Mouse (Mus musculus): ENCODE measurements around the gene Rab3ip. TPM values are rescaled to one million over a fixed set of nuclear protein-coding genes. Genes with fewer than 3 reads are reported as not detected.

Rab3ip gene
- polyA plus RNA-seq, 1 experiment: 10.7 TPM

DNA sequence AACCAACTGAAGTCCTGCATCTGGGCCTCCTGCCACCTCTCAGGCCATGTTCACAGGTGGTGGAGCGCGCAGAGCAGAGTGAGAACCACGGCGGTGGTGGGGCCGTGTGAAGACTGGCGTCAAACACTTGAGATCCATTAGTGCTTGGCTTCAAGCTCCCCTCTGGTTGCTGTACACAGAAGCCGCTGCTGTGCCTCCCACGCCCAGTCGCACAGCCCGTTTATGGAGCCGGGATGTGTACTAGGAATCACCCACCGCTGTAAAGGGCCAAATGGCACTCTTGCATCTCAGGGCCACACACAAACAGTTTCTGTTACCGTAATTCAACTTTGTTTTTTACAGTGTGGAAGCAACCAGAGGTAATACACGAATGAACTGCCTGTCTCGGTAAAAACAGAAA lies 28.4 kb downstream of the Rab3ip start:
- H3K4me1 ChIP-seq (ENCODE audit: control insufficient read depth, insufficient read depth, low read length): peaks cover 3% of the 10 kb centered on the region; the same call in 1 of the 2 replicates
- peak overlapping the region; percentile 47; the same call in 1 of the 2 replicates for H3K27ac ChIP-seq (ENCODE audit: control insufficient read depth, insufficient read depth, low read depth, low read length, poor library complexity)
- TF ChIP-seq CTCF (IDR thresholded peaks at IDR 0.05; ENCODE audit: control insufficient read depth, insufficient read depth, low read length) (no peak), POLR2A (IDR thresholded peaks at IDR 0.05; ENCODE audit: borderline replicate concordance, control insufficient read depth, low read depth, low read length) (no peak; the same call in 1 of the 2 replicates)
- 75% methylated on average over 15 of the region's 15 CpGs for WGBS
- no peak overlapping the region for H3K4me3 ChIP-seq (replicated peaks; ENCODE audit: control insufficient read depth, low read depth, low read length)

DNA sequence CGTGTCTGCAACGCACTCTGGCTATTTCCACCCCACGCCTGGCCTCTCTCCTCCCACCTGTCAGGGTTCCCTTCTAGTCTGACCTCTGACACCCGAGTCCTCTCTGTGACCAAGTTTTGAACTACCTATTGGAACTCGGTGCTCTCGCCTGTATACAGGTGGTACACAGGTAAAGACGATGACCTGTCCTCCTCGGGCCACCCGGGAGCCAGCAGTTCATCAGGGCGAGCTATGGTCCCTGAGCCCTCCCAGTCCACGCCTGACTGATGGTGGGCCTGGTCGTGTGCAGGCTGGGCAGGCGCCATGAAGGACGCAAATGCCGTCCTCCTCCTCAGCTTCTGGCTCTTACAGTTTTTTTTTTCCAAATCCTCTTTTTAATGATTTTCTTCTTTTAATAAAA lies 29.2 kb downstream of the Rab3ip start:
- no peak for TF ChIP-seq CTCF (IDR thresholded peaks at IDR 0.05; ENCODE audit: control insufficient read depth, insufficient read depth, low read length)
- no peak for TF ChIP-seq POLR2A (IDR thresholded peaks at IDR 0.05; ENCODE audit: borderline replicate concordance, control insufficient read depth, low read depth, low read length)
- WGBS: 88% methylated on average over 15 of the region's 15 CpGs
- Histone ChIP-seq H3K4me1 (ENCODE audit: control insufficient read depth, insufficient read depth, low read length) (peaks cover 3% of the 10 kb centered on the region), H3K27ac (ENCODE audit: control insufficient read depth, insufficient read depth, low read depth, low read length, poor library complexity) (no peak overlapping the region), H3K4me3 (replicated peaks; ENCODE audit: control insufficient read depth, low read depth, low read length) (no peak overlapping the region)

DNA sequence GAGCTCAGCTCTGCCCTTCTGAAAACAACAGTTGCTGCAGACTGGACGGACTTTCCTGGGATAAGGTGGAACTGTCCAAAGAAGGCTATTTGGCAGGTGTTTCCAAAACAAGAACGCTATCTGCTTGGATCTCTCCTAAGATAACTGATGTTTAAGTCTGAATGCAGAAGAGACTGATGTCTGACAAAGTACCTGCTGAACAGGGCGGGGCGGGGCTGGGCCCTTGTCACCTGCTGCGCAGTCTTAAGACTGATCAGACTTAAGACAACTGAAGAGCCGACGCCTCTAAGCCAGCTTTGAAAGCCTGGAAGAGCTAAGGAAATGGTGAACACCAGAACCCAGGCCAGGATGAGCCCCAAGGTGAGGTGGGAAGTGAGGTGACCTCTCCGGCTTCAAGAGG lies 29.9 kb downstream of the Rab3ip start:
- Histone ChIP-seq H3K27ac (ENCODE audit: control insufficient read depth, insufficient read depth, low read depth, low read length, poor library complexity) (no peak overlapping the region), H3K4me1 (ENCODE audit: control insufficient read depth, insufficient read depth, low read length) (peaks cover 3% of the 10 kb centered on the region), H3K4me3 (replicated peaks; ENCODE audit: control insufficient read depth, low read depth, low read length) (no peak overlapping the region)
- TF ChIP-seq CTCF (IDR thresholded peaks at IDR 0.05; ENCODE audit: control insufficient read depth, insufficient read depth, low read length) (no peak), POLR2A (IDR thresholded peaks at IDR 0.05; ENCODE audit: borderline replicate concordance, control insufficient read depth, low read depth, low read length) (no peak)
- 86% methylated on average over 8 of the region's 8 CpGs for WGBS

DNA sequence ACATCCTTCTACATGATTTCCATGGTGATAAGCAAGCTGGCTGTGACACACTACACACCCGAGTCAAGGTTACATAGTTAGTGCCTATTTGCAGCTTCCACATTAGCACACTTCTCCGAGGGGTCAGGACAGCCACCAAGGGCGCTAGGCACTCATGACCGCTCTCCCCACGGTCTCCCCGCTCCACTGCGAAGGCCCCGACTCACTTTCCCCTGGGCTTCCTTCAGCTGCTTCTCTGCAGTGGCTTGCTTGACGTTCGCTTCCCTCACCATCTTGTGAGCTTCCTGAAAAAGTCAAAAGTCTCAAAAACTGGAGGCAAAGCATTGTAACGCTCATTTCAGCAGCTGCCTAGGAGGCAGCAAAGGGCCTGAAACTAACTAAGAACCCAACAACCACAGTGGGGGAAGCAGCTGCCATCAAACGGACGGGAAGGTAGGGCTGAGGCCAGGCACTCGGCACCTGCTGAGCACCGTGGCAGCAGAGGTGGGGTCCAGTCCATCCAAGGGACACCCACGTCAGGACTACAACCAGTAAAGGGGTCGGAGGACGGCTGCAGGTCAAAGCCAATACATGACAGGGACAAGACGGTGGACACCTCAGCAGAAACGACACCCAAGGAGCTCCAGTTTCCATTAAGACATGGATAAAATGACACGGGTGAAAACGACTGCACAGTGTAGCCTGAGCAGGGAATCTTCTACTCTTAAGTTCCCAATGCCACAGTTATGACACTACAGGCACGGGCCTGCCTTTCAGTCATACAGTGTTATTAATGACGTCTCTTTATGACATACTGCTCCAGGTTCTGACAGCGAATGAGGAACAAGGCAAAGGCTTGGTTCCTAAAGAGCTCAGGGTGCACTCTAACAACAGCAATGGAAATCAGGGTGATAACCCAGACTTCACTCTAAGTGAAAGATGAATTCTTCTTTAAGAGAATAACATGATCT lies 30.9 kb downstream of the Rab3ip start:
- Histone ChIP-seq H3K27ac (ENCODE audit: control insufficient read depth, insufficient read depth, low read depth, low read length, poor library complexity) (peak overlapping the region; percentile 32; the same call in 1 of the 2 replicates), H3K4me3 (replicated peaks; ENCODE audit: control insufficient read depth, low read depth, low read length) (no peak overlapping the region), H3K4me1 (ENCODE audit: control insufficient read depth, insufficient read depth, low read length) (peaks cover 3% of the 10 kb centered on the region)
- TF ChIP-seq CTCF (IDR thresholded peaks at IDR 0.05; ENCODE audit: control insufficient read depth, insufficient read depth, low read length) (no peak), POLR2A (IDR thresholded peaks at IDR 0.05; ENCODE audit: borderline replicate concordance, control insufficient read depth, low read depth, low read length) (no peak)
- 31% methylated on average over 25 of the region's 25 CpGs for WGBS

DNA sequence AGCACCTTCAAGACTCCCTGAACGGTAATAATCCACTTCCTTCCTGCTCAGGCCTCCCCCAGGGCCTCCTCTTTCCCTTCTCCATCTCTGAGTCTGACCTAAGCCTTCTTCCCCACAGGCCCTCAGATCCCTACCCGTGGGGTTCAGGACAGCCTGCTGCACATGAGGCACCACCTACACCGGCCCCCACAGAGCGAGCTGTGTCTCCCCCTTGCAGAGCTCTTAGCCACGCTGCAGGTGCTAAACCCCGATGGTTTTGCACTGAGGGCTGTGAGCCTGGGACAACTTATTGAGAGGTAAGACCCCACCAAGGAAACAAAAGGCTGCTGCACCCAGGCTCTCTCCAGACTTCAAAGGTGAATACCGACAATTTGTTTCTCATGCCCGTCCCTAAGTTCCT lies 34.0 kb downstream of the Rab3ip start:
- 58% methylated on average over 8 of the region's 8 CpGs for WGBS
- H3K4me3 ChIP-seq (replicated peaks; ENCODE audit: control insufficient read depth, low read depth, low read length): no peak overlapping the region
- H3K27ac ChIP-seq (ENCODE audit: control insufficient read depth, insufficient read depth, low read depth, low read length, poor library complexity): peak overlapping the region; percentile 17; the same call in 1 of the 2 replicates
- H3K4me1 ChIP-seq (ENCODE audit: control insufficient read depth, insufficient read depth, low read length): no peaks in the 10 kb centered on the region; the same call in none of the 2 replicates
- TF ChIP-seq CTCF (IDR thresholded peaks at IDR 0.05; ENCODE audit: control insufficient read depth, insufficient read depth, low read length): no peak
- no peak; the same call in 1 of the 2 replicates for TF ChIP-seq POLR2A (IDR thresholded peaks at IDR 0.05; ENCODE audit: borderline replicate concordance, control insufficient read depth, low read depth, low read length)

DNA sequence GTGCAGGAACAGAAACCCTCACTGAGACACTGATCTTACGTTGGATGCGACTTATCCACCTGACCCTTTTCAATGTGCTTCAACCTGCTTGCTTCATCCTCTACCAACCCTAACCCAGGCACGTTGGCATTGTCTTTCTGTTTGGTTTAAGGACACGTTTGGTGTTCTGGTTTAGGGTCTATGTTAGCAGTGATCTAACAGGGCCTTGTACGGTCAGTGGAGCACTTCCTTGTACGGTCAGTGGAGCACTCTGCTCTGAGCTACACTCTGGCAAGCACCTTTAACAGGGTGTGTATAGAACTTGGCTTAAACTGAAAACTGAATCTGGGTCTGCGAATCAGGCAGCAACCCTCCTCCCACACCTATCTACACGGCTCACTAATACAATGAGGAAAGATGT lies 35.3 kb downstream of the Rab3ip start:
- WGBS: 88% methylated on average over 8 of the region's 8 CpGs
- TF ChIP-seq POLR2A (IDR thresholded peaks at IDR 0.05; ENCODE audit: borderline replicate concordance, control insufficient read depth, low read depth, low read length) (no peak), CTCF (IDR thresholded peaks at IDR 0.05; ENCODE audit: control insufficient read depth, insufficient read depth, low read length) (no peak)
- H3K4me3 ChIP-seq (replicated peaks; ENCODE audit: control insufficient read depth, low read depth, low read length): no peak overlapping the region
- no peak overlapping the region for H3K27ac ChIP-seq (ENCODE audit: control insufficient read depth, insufficient read depth, low read depth, low read length, poor library complexity)
- no peaks in the 10 kb centered on the region; the same call in none of the 2 replicates for H3K4me1 ChIP-seq (ENCODE audit: control insufficient read depth, insufficient read depth, low read length)

DNA sequence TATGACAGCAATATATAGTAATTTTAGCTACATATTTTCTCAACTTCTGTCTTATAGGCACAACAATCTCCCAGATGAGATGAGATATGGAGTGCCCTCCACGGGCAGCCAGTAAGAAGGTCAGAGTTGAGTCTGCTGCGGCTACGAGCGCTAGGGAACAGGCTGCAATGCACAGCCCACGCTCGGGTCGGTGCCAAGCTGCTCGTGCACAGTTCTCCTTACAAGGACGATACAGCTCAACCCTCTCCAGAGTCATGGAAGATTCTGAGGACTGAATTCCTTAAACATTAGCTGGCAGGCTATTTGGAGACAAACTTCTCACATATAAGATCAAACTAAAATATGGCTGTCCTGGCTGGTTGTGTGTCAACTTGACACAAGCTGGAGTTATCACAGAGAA lies 36.0 kb downstream of the Rab3ip start:
- no peak for TF ChIP-seq CTCF (IDR thresholded peaks at IDR 0.05; ENCODE audit: control insufficient read depth, insufficient read depth, low read length)
- TF ChIP-seq POLR2A (IDR thresholded peaks at IDR 0.05; ENCODE audit: borderline replicate concordance, control insufficient read depth, low read depth, low read length): no peak
- 88% methylated on average over 9 of the region's 9 CpGs for WGBS
- Histone ChIP-seq H3K27ac (ENCODE audit: control insufficient read depth, insufficient read depth, low read depth, low read length, poor library complexity) (no peak overlapping the region), H3K4me3 (replicated peaks; ENCODE audit: control insufficient read depth, low read depth, low read length) (no peak overlapping the region), H3K4me1 (ENCODE audit: control insufficient read depth, insufficient read depth, low read length) (no peaks in the 10 kb centered on the region; the same call in 1 of the 2 replicates)

DNA sequence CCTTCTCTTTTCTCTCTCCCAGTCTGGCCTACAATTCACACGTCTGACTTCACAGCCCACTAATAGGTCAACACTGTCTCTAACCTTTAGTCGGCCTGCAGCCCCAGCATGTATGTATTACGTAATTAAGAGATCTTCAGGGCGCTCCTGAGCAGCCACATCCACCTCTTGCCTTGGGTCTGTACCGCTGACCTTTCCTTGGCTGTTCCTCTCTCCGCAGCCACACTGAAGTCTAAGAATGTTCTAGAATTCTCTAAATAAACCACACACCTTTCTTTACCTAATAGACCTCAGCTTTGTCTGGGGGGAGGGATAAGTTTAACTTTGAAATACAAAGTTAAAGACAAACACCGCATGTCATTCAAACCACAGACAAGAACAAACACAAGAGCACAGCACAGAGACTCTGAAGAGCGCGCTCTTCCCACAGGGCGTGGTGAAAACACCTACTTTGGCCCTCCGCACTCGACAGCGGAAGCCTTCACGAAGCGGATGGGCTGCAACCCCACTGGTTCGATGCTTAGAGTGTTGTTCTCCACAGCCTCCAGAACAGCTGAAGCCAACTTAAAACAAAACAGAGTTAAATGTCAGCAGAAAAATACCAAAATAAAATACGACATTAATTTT lies 36.8 kb downstream of the Rab3ip start:
- Histone ChIP-seq H3K27ac (ENCODE audit: control insufficient read depth, insufficient read depth, low read depth, low read length, poor library complexity) (no peak overlapping the region), H3K4me1 (ENCODE audit: control insufficient read depth, insufficient read depth, low read length) (no peaks in the 10 kb centered on the region; the same call in 1 of the 2 replicates), H3K4me3 (replicated peaks; ENCODE audit: control insufficient read depth, low read depth, low read length) (no peak overlapping the region)
- TF ChIP-seq POLR2A (IDR thresholded peaks at IDR 0.05; ENCODE audit: borderline replicate concordance, control insufficient read depth, low read depth, low read length): no peak
- TF ChIP-seq CTCF (IDR thresholded peaks at IDR 0.05; ENCODE audit: control insufficient read depth, insufficient read depth, low read length): no peak
- WGBS: 85% methylated on average over 17 of the region's 17 CpGs
